Mouse (Mus musculus): ENCODE results near the gene Ccnl2. TPM values are rescaled to one million over a fixed set of nuclear protein-coding genes. Genes with fewer than 3 reads are reported as not detected.

Gene Ccnl2
- polyA plus RNA-seq, 1 experiment from 2014 or later: 130 TPM

DNA sequence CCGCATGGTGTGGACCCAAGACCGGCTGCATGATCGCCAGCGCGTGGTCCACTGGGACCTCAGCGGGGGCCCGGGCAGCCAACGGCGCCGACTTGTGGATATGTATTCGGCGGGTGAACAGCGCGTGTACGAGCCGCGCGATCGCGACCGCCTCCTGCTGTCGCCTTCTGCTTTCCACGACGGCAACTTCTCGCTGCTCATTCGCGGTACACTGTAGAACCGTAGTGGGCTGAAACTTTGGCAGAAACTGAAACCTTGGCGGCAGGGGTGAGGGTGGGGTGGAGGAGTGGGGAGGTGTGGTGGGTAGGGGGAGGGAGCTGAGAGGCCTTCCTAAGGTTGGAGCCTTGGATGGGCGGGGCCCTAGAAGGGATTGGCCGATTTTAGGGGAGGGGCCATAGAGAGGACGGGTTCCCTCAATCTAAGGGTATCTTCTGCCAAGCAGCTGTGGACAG is 28.7 kb downstream of the Ccnl2 start:
- WGBS: 1% methylated on average over 32 of the region's 32 CpGs
- H3K4me1 ChIP-seq (ENCODE audit: control insufficient read depth, insufficient read depth, low read length): peaks cover 30% of the 10 kb centered on the region
- H3K9ac ChIP-seq (ENCODE audit: low read depth, low read length): peak overlapping the region; percentile 75
- H3K9me3 ChIP-seq (ENCODE audit: control insufficient read depth, low read length): no peaks in the 10 kb centered on the region
- H3K27me3 ChIP-seq (replicated peaks; ENCODE audit: control insufficient read depth, insufficient read depth, low read length): no peaks in the 10 kb centered on the region
- peak; percentile 55 for ATAC-seq
- peak overlapping the region; percentile 60 for H3K4me3 ChIP-seq (ENCODE audit: low read length)
- no peaks in the 10 kb centered on the region for H3K36me3 ChIP-seq (ENCODE audit: control insufficient read depth, insufficient read depth, low read length)
- peak overlapping the region; percentile 55; the same call in 1 of the 2 replicates for H3K27ac ChIP-seq (ENCODE audit: low read length)
- H3K4me2 ChIP-seq (ENCODE audit: low read depth, low read length): peak overlapping the region; percentile 97

DNA sequence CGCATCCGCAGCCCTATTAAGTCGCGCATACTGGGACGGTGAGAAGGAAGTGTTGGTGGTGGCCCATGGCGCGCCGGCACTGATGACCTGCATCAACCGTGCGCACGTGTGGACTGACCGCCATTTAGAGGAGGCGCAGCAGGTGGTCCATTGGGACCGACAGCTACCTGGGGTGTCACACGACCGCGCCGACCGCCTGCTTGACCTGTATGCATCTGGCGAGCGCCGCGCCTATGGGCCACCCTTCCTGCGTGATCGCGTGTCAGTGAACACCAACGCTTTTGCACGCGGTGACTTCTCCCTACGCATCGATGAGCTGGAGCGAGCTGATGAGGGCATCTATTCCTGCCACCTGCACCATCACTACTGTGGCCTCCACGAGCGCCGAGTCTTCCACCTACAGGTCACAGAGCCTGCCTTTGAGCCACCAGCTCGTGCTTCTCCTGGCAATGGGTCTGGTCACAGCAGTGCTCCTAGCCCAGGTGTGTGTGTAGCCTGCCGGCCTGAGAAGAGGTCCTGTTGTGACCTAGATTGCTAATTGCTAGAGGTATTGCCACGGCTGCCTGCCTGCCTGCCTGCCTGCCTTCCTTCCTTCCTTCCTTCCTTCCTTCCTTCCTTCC is 29.5 kb downstream of the Ccnl2 start:
- no peaks in the 10 kb centered on the region for H3K36me3 ChIP-seq (ENCODE audit: control insufficient read depth, insufficient read depth, low read length)
- H3K27ac ChIP-seq (ENCODE audit: low read length): no peak overlapping the region
- ATAC-seq: no peak
- no peak overlapping the region for H3K9ac ChIP-seq (ENCODE audit: low read depth, low read length)
- H3K4me2 ChIP-seq (ENCODE audit: low read depth, low read length): peak overlapping the region; percentile 97
- peak overlapping the region; percentile 60 for H3K4me3 ChIP-seq (ENCODE audit: low read length)
- H3K27me3 ChIP-seq (replicated peaks; ENCODE audit: control insufficient read depth, insufficient read depth, low read length): no peaks in the 10 kb centered on the region
- H3K4me1 ChIP-seq (ENCODE audit: control insufficient read depth, insufficient read depth, low read length): peaks cover 34% of the 10 kb centered on the region
- no peaks in the 10 kb centered on the region for H3K9me3 ChIP-seq (ENCODE audit: control insufficient read depth, low read length)
- 48% methylated on average over 38 of the region's 38 CpGs for WGBS

DNA sequence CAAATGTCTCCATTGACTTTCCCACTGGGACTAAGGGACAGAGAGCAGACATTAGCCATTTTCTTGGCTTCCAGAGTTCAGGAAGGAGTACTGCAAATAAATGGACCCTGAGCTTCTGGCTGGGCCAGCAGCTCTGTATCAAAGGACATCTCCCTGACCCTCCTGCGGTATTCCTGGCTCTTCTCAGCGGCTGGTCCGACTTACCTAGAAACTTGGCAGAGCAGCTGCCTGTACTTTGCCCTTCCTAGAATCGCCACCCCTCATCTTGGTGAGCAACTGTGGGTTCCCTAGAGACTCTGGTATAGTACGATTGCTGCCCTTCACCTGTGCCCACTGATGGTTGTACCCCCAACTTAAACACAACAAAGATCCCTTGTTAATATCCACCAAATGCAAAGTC is 30.9 kb downstream of the Ccnl2 start:
- no peak overlapping the region for H3K4me2 ChIP-seq (ENCODE audit: low read depth, low read length)
- H3K36me3 ChIP-seq (ENCODE audit: control insufficient read depth, insufficient read depth, low read length): no peaks in the 10 kb centered on the region
- 91% methylated on average over 5 of the region's 5 CpGs for WGBS
- no peak overlapping the region for H3K4me3 ChIP-seq (ENCODE audit: low read length)
- H3K27me3 ChIP-seq (replicated peaks; ENCODE audit: control insufficient read depth, insufficient read depth, low read length): no peaks in the 10 kb centered on the region
- H3K9me3 ChIP-seq (ENCODE audit: control insufficient read depth, low read length): no peaks in the 10 kb centered on the region
- no peak overlapping the region for H3K9ac ChIP-seq (ENCODE audit: low read depth, low read length)
- no peak for ATAC-seq
- peaks cover 28% of the 10 kb centered on the region for H3K4me1 ChIP-seq (ENCODE audit: control insufficient read depth, insufficient read depth, low read length)
- no peak overlapping the region for H3K27ac ChIP-seq (ENCODE audit: low read length)

DNA sequence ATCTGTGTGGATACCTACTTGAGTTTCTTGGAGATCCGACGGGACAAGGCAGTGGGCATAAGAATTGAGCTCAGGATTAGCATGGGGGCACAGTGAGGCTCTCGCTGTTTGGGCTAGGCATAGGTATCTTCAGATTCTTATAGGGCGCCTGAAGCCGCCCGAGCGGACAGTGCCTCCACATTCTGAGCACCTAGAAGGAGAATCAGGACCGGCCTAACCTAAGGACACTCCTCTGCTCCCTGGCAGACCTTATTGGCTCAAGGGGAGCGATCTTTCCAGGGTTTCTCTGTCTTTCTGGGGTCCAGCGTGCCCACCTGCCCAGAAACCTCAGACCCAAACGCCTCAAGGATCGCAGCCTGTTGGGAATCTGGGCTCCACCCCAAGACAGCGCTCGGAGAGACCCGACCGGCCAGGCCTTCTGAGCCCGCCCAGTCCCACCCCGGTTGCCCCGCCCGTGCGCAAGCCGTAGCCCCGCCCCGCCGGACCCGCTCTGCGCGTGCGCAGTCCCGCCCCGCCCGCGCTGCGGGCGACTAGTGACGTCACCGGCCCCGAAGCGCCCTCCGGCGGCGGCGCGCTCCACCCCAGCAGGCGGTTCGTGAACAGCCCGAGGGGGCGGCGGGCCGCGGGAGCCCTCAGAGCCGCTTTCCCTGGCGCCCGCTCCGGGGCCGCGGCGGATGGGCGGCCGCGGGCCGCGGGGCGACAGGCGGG is 34.7 kb downstream of the Ccnl2 start, which contains the start of gene Dvl1:
Gene Dvl1 (plus strand): TSS at position 532 of the 708 bp plus-strand sequence.
- WGBS: 2% methylated on average over 59 of the region's 65 CpGs
- Histone ChIP-seq H3K27ac (ENCODE audit: low read length) (peak within 1 kb of the TSS; percentile 58; the same call in 1 of the 2 replicates), H3K9ac (ENCODE audit: low read depth, low read length) (peak within 1 kb of the TSS; percentile 90), H3K4me2 (ENCODE audit: low read depth, low read length) (peak within 1 kb of the TSS; percentile 85), H3K27me3 (replicated peaks; ENCODE audit: control insufficient read depth, insufficient read depth, low read length) (no peaks in the 10 kb centered on the region), H3K4me3 (ENCODE audit: low read length) (peak within 1 kb of the TSS; percentile 86), H3K4me1 (ENCODE audit: control insufficient read depth, insufficient read depth, low read length) (peaks cover 27% of the 10 kb centered on the region), H3K36me3 (ENCODE audit: control insufficient read depth, insufficient read depth, low read length) (no peaks in the 10 kb centered on the region), H3K9me3 (ENCODE audit: control insufficient read depth, low read length) (no peaks in the 10 kb centered on the region)
- ATAC-seq: peak; percentile 94

DNA sequence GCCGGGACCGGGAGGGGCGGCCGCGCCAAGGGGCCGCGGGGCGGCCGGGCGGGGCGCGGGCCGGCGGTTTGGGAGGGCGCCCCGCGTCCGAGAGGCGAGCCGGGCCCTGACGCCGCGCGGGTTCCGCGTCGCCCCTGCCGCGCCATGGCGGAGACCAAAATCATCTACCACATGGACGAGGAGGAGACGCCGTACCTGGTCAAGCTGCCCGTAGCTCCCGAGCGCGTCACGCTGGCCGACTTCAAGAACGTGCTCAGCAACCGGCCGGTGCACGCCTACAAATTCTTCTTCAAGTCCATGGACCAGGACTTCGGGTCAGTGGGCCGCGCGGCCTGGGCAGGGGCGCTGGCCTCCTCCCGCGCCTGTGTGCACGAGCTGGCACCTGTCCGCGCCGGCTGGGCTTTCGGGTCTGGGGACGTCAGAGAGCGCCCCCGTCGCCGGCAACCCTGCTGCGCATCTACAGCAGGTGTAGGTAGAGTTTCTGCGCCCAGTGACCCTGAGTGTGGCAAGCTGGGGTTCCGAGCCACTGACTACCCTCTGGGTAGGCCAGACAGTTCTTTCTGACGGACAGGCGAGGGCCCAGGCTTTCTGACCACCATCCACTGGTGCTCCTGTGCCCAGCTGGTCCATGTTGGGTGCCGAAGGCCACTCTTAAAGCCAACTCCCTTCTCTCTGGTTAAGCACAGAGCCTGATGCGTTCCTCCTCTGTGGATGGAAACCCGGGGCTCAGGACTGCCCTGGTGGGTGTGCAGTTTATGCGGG is 35.5 kb downstream of the Ccnl2 start:
- 2% methylated on average over 63 of the region's 69 CpGs for WGBS
- peak overlapping the region; percentile 58; the same call in 1 of the 2 replicates for H3K27ac ChIP-seq (ENCODE audit: low read length)
- ATAC-seq: peak; percentile 65
- H3K4me3 ChIP-seq (ENCODE audit: low read length): peak overlapping the region; percentile 86
- no peaks in the 10 kb centered on the region for H3K36me3 ChIP-seq (ENCODE audit: control insufficient read depth, insufficient read depth, low read length)
- H3K9ac ChIP-seq (ENCODE audit: low read depth, low read length): peak overlapping the region; percentile 90
- peaks cover 27% of the 10 kb centered on the region for H3K4me1 ChIP-seq (ENCODE audit: control insufficient read depth, insufficient read depth, low read length)
- H3K27me3 ChIP-seq (replicated peaks; ENCODE audit: control insufficient read depth, insufficient read depth, low read length): no peaks in the 10 kb centered on the region
- H3K9me3 ChIP-seq (ENCODE audit: control insufficient read depth, low read length): no peaks in the 10 kb centered on the region
- H3K4me2 ChIP-seq (ENCODE audit: low read depth, low read length): peak overlapping the region; percentile 76

DNA sequence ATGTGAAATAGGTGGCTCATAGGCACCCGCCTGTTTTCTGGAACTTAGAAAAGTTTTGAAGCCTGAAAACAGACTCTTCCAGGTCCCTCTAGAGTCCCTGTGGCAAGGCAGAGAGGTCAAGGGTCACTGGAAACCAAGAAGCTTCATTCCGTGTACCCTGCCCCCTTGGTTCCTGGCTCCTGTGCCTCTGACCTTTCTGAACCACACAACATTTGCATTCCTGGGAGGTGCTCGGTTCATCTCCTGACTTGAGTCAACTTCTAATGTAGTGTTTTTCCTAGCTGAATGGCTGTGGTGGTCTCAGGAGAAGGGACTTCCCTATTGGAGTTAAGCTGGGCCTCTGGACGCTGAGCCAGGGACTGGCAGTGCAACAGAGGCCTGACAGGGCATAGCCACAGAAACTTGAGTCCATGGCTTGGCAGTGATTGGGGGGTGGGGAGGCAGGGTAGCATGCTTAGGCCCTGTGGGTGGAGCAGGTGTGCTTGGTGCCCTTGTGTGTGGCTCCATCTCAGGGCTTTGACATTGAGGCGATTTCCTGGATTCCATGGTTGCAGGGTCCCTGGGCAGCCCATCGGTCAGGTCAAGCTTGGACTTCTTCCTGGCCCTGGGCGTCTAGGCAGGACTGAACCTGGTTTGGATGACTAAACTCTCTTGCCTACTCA is 36.3 kb downstream of the Ccnl2 start:
- peak; percentile 12; the same call in 1 of the 2 replicates for ATAC-seq
- no peaks in the 10 kb centered on the region for H3K9me3 ChIP-seq (ENCODE audit: control insufficient read depth, low read length)
- H3K4me2 ChIP-seq (ENCODE audit: low read depth, low read length): peak overlapping the region; percentile 76
- H3K4me3 ChIP-seq (ENCODE audit: low read length): peak overlapping the region; percentile 86
- 0 out of 2 replicates have a peak, but pooled peaks cover 1% of the 10 kb centered on the region for H3K36me3 ChIP-seq (ENCODE audit: control insufficient read depth, insufficient read depth, low read length)
- no peaks in the 10 kb centered on the region for H3K27me3 ChIP-seq (replicated peaks; ENCODE audit: control insufficient read depth, insufficient read depth, low read length)
- no peak overlapping the region for H3K27ac ChIP-seq (ENCODE audit: low read length)
- 58% methylated on average over 7 of the region's 7 CpGs for WGBS
- peak overlapping the region; percentile 90 for H3K9ac ChIP-seq (ENCODE audit: low read depth, low read length)
- H3K4me1 ChIP-seq (ENCODE audit: control insufficient read depth, insufficient read depth, low read length): peaks cover 27% of the 10 kb centered on the region

DNA sequence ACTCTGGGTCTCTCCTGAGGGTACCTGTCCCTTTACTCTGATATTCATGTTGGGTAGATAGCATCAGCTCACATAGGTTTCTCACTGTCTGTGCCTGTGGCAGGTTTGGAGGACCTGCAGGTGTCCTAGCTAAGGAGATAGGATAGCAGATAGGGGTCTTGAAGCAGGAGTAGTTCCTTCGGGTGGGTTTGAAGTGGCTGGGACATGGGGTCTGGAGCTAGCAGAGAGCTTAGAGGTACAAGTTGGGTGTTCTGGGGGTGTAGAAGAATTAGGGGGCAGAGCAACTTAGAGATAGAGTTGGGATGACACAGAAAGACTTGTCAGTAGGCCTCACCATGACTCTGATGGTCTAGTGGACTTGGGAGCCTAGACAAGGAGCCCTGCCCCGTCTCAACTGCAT is 37.1 kb downstream of the Ccnl2 start:
- Histone ChIP-seq H3K4me1 (ENCODE audit: control insufficient read depth, insufficient read depth, low read length) (peaks cover 27% of the 10 kb centered on the region), H3K4me2 (ENCODE audit: low read depth, low read length) (no peak overlapping the region), H3K36me3 (ENCODE audit: control insufficient read depth, insufficient read depth, low read length) (0 out of 2 replicates have a peak, but pooled peaks cover 5% of the 10 kb centered on the region), H3K4me3 (ENCODE audit: low read length) (no peak overlapping the region), H3K27ac (ENCODE audit: low read length) (no peak overlapping the region), H3K27me3 (replicated peaks; ENCODE audit: control insufficient read depth, insufficient read depth, low read length) (no peaks in the 10 kb centered on the region), H3K9me3 (ENCODE audit: control insufficient read depth, low read length) (no peaks in the 10 kb centered on the region), H3K9ac (ENCODE audit: low read depth, low read length) (no peak overlapping the region)
- no peak for ATAC-seq
- 88% methylated on average over 2 of the region's 2 CpGs for WGBS

DNA sequence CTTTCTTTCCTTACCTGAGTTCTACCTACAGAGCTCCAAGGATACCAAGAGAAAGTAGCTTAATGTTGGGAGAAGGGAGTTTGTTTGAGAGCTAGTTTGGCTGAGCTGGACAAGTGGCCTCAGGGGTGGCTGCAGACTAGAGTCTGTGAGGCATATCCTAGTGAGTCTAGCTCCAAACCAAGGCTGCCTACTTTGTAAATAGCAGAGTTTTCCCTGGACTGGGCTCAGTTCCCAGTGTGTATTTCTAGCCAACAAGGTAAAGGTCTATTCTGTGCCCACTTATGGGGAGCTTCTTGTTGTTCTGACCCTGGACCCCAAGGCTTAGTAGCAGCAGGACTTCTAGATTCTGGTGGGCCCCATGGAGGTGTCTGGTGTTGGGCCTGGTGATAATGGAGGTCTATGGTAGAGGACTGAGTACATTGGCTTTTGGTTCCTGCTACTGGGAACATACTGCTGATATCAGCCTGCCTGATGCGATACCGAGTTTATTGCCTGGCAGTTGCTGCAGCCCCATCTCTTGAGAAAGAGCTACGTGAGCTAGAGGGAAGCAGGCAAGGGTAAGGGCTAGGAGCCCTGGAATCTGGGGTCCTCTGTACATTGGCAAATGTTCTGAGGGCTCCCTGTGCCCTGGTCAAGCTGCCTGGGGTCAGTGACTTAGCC is 37.6 kb downstream of the Ccnl2 start:
- WGBS: 79% methylated on average over 3 of the region's 3 CpGs
- H3K9me3 ChIP-seq (ENCODE audit: control insufficient read depth, low read length): no peaks in the 10 kb centered on the region

More for the DNA sequence above, 37.6 kb downstream of the Ccnl2 start:
- Histone ChIP-seq H3K27me3 (replicated peaks; ENCODE audit: control insufficient read depth, insufficient read depth, low read length) (no peaks in the 10 kb centered on the region), H3K4me2 (ENCODE audit: low read depth, low read length) (no peak overlapping the region), H3K4me3 (ENCODE audit: low read length) (no peak overlapping the region), H3K9ac (ENCODE audit: low read depth, low read length) (no peak overlapping the region), H3K27ac (ENCODE audit: low read length) (no peak overlapping the region), H3K36me3 (ENCODE audit: control insufficient read depth, insufficient read depth, low read length) (peaks cover 11% of the 10 kb centered on the region; the same call in 1 of the 2 replicates), H3K4me1 (ENCODE audit: control insufficient read depth, insufficient read depth, low read length) (peaks cover 27% of the 10 kb centered on the region)
- ATAC-seq: no peak

All from intestine, embryonic 16.5 days (tissue).